Mouse (Mus musculus) forebrain, embryonic 11.5 days (tissue): Measurements from ENCODE around the gene Aldoart2. TPM values are rescaled to one million over a fixed set of nuclear protein-coding genes. Genes with fewer than 3 reads are reported as not detected.
"Not testable (repeated sequence)": the region's sequence is repeated elsewhere in the genome, so short reads cannot be mapped to it uniquely, and the experiment has no call there.

Experiments used
- ATAC-seq: fragments of 200-750 bp; cut with Nextera tagmentation; replicated peaks from 2 replicates; pipeline ENCODE4 v1.8.0; 2017; ENCODE audit warnings: moderate TSS enrichment; ENCODE audit not compliant: low FRiP score
- DNase-seq: peaks from one replicate; pipeline ENCODE4 v3.0.0-alpha.2; 2017; ENCODE audit warnings: low spot score
- H3K27ac ChIP-seq: fragments of 300-500 bp; sonication (generic); 2 replicates; pipeline ENCODE4 v1.5.1; 2014; ENCODE audit warnings: low read depth, low read length
- H3K27me3 ChIP-seq: fragments of 300-500 bp; sonication (generic); 2 replicates; pipeline ENCODE4 v1.6.1; 2014; ENCODE audit warnings: mild to moderate bottlenecking, low read length, mixed read lengths; ENCODE audit not compliant: control insufficient read depth, insufficient read depth
- H3K36me3 ChIP-seq: fragments of 300-500 bp; sonication (generic); 2 replicates; pipeline ENCODE4 v1.6.1; 2014; ENCODE audit warnings: mild to moderate bottlenecking, low read length, moderate library complexity, mixed read lengths; ENCODE audit not compliant: control insufficient read depth, insufficient read depth
- H3K4me1 ChIP-seq: fragments of 300-500 bp; sonication (generic); replicated peaks from 2 replicates; pipeline ENCODE4 v1.6.1; 2014; ENCODE audit warnings: low read length, mixed read lengths; ENCODE audit not compliant: control insufficient read depth, insufficient read depth
- H3K4me2 ChIP-seq: fragments of 300-500 bp; sonication (generic); 2 replicates; pipeline ENCODE4 v1.6.1; 2014; ENCODE audit warnings: low read depth, mild to moderate bottlenecking, low read length, moderate library complexity, mixed read lengths; ENCODE audit not compliant: severe bottlenecking
- H3K4me3 ChIP-seq: fragments of 300-500 bp; sonication (generic); 2 replicates; pipeline ENCODE4 v1.5.1; 2014; ENCODE audit warnings: low read depth, low read length
- H3K9ac ChIP-seq: fragments of 300-500 bp; sonication (generic); 2 replicates; pipeline ENCODE4 v1.6.1; 2014; ENCODE audit warnings: low read length
- H3K9me3 ChIP-seq: fragments of 300-500 bp; sonication (generic); 2 replicates; pipeline ENCODE4 v1.6.1; 2016; ENCODE audit warnings: low read length, mixed read lengths; ENCODE audit not compliant: control insufficient read depth
- WGBS: fragments of 180-500 bp; shearing (Covaris S2); extraction: QIAGEN DNeasy Blood & Tissue Kit; methylation state at CpG from one replicate; pipeline ENCODE4 v1.1.7; 2014; 5-methylcytosine and 5-hydroxymethylcytosine counted together
- polyA plus RNA-seq: library from polyadenylated mRNA; unstranded; fragments of >200 nt; fragmentation: Nextera tagmentation; extraction: Ambion mirVana; gene quantifications from 2 replicates; pipeline ENCODE4 v1.2.1, GENCODE M21; 2014

Aldoart2 gene
- polyA plus RNA-seq, 1 experiment from 2014 or later = not detected

DNA sequence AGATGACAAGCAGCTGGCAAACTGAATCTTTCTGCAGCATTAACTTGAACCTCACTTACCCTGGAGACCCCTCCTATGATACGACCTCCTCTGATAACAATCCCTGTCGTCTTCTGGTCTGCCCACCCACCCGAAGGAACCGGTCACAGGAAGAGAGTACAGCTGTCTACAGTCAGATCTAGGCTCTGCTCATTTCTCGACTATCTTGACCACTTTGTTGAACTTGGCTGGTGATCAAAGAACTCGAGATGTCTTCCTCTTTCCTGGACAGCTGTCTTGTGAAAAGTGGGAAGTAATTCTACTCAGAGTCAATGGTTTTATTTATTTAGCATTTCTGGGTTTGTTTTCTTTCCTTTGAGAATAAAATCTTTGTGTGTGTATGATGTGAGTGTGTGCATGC, 4.6 kb downstream of the Aldoart2 start:
- Histone ChIP-seq H3K27ac (no peak overlapping the region), H3K4me1 (0 out of 2 replicates have a peak, but pooled peaks cover 3% of the 10 kb centered on the region), H3K9me3 (no peaks in the 10 kb centered on the region), H3K27me3 (no peaks in the 10 kb centered on the region), H3K9ac (no peak overlapping the region), H3K4me2 (no peak overlapping the region), H3K4me3 (no peak overlapping the region), H3K36me3 (no peaks in the 10 kb centered on the region)
- ATAC-seq = no peak
- 87% methylated on average over 6 of the region's 6 CpGs for WGBS
- no peak for DNase-seq

DNA sequence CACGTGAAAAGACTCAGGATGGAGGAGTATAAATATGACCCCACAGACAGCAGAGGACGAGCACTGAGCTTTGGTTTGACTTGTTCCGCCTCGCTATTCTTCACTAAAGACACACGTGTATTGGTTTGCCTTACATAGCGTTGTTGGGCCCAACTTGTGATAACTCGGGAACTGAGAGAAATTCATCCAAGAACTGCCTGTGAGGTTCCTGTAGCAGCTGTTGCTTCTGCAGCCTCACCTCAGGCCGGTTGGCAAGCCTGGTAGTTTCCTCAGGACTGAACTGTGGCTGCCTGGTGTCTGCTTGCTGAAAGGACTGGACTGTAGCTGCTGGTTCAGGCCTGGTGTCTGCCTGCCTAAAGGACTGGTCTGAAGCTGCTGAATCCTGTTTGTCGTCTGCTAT, 5.6 kb downstream of the Aldoart2 start:
- H3K27me3 ChIP-seq = no peaks in the 10 kb centered on the region
- H3K27ac ChIP-seq = no peak overlapping the region
- no peak overlapping the region for H3K9ac ChIP-seq
- H3K36me3 ChIP-seq = no peaks in the 10 kb centered on the region
- no peak overlapping the region for H3K4me2 ChIP-seq
- 91% methylated on average over 9 of the region's 9 CpGs for WGBS
- DNase-seq (no peak), ATAC-seq (no peak)
- no peaks in the 10 kb centered on the region for H3K9me3 ChIP-seq
- H3K4me1 ChIP-seq = 0 out of 2 replicates have a peak, but pooled peaks cover 3% of the 10 kb centered on the region
- no peak overlapping the region for H3K4me3 ChIP-seq

DNA sequence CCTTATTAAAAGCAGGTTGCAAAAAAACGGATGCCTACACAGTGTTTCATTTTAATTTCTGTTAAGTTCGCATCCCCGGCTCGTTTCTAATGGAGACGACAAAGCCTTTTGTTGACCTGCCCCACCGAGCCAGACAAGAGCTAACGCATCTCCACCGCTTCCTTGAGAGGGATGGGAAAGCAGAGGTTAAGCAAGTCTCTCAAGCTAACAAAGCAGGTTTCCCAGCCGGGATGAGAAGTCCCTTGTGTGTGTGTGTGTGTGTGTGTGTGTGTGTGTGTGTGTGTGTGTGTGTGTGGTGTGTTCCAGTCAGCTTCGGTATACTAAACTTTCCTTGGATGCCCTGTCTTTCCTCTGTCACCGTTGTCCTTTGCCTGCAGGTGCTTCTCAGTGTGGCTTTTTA, 6.1 kb downstream of the Aldoart2 start:
- Histone ChIP-seq H3K9me3 (no peaks in the 10 kb centered on the region), H3K4me1 (0 out of 2 replicates have a peak, but pooled peaks cover 3% of the 10 kb centered on the region), H3K9ac (no peak overlapping the region), H3K4me3 (no peak overlapping the region), H3K4me2 (no peak overlapping the region), H3K36me3 (no peaks in the 10 kb centered on the region), H3K27ac (no peak overlapping the region), H3K27me3 (no peaks in the 10 kb centered on the region)
- 73% methylated on average over 11 of the region's 11 CpGs for WGBS
- DNase-seq (no peak), ATAC-seq (no peak)

DNA sequence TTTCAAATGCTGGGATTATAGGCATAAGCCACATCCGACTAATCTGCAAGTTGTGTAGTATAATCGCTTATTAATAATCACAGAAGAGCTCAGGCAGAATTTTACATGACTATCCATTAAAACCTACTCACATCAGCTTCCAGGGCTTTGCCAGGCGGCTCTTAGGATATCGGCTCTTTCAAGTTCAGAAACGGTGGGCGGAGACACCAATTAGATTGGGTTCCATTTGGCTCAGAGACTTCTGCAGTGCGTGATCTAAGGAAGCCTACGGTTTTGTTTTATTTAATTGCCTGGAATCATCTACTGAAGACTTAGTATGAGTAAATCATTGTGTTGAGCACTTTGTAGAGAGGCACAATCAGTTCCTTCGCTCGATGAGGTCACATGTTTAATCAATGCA, 6.6 kb downstream of the Aldoart2 start:
- DNase-seq = no peak
- 0 out of 2 replicates have a peak, but pooled peaks cover 3% of the 10 kb centered on the region for H3K4me1 ChIP-seq
- no peak for ATAC-seq
- no peak overlapping the region for H3K4me2 ChIP-seq
- WGBS = 73% methylated on average over 10 of the region's 10 CpGs
- no peak overlapping the region for H3K4me3 ChIP-seq
- no peaks in the 10 kb centered on the region for H3K27me3 ChIP-seq
- H3K9me3 ChIP-seq = no peaks in the 10 kb centered on the region
- no peaks in the 10 kb centered on the region for H3K36me3 ChIP-seq
- H3K9ac ChIP-seq = no peak overlapping the region
- H3K27ac ChIP-seq = no peak overlapping the region

DNA sequence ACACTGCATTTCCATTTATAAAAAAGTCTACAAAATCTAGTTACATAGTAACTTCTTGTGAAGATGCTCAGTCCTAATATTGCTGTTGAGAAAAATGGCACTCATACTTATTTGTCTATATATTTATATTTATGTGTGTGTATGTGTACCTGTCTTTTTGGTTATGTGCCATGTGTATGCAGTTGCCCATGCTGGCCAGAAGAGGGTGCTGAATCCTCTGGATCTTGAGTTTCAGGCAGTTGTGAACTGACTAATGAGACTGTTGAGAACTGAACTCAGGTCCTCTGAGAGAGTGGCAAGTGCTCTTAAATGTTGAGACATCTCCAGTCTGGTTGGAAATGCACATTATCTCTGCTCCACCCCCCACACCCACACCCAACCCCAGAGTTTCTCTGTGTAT, 8.1 kb downstream of the Aldoart2 start:
- Histone ChIP-seq H3K36me3 (no peaks in the 10 kb centered on the region), H3K4me2 (no peak overlapping the region), H3K9me3 (no peaks in the 10 kb centered on the region), H3K27ac (no peak overlapping the region), H3K4me1 (0 out of 2 replicates have a peak, but pooled peaks cover 3% of the 10 kb centered on the region), H3K4me3 (no peak overlapping the region), H3K9ac (no peak overlapping the region), H3K27me3 (no peaks in the 10 kb centered on the region)
- DNase-seq (no peak), ATAC-seq (no peak)

DNA sequence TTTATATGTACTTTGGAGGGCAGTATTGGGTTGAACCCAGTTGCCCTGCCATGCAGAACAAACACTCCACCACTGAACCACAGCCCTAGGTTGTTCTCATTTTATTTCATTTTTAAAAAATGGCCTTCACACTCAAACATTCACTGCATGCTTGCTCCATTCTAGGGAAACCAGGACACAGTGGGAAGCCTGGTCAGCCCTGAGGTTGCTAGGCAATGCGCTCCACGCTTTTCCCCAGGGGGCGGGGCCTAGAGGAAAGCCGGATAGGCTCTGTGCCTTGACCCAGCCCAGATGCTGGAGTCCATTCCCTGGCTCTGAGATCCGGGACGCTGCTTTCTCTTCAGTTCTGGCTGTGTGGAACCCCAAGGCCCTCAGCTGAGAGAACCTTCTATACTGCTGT, 8.8 kb downstream of the Aldoart2 start:
- no peak overlapping the region for H3K9ac ChIP-seq
- 0 out of 2 replicates have a peak, but pooled peaks cover 3% of the 10 kb centered on the region for H3K4me1 ChIP-seq
- no peaks in the 10 kb centered on the region for H3K27me3 ChIP-seq
- H3K9me3 ChIP-seq = no peaks in the 10 kb centered on the region
- WGBS = 4% methylated on average over 6 of the region's 6 CpGs
- DNase-seq (peak; percentile 72), ATAC-seq (peak; percentile 84)
- H3K4me3 ChIP-seq = no peak overlapping the region
- no peak overlapping the region for H3K4me2 ChIP-seq
- no peaks in the 10 kb centered on the region for H3K36me3 ChIP-seq
- no peak overlapping the region for H3K27ac ChIP-seq

DNA sequence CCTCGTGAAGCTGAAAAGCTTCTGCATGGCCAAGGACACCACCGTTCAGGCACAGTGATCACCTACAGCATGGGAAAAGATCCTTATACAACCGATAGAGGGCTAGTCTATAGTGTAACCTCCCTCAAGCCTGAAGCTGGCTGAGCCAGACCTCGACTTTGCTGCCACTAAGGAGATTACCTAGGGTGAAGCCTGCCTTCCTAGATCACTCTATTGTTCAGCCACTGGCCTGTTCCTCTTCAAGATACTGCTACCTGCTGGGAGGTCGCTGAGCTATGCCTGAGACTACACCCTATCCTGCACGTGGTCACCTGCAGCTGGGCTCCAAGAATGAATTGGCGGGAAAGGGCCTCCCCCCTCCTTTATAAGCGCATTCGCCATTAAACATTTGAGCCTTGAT, 21.9 kb downstream of the Aldoart2 start:
- not testable (repeated sequence) for H3K9me3 ChIP-seq, H3K4me3 ChIP-seq

DNA sequence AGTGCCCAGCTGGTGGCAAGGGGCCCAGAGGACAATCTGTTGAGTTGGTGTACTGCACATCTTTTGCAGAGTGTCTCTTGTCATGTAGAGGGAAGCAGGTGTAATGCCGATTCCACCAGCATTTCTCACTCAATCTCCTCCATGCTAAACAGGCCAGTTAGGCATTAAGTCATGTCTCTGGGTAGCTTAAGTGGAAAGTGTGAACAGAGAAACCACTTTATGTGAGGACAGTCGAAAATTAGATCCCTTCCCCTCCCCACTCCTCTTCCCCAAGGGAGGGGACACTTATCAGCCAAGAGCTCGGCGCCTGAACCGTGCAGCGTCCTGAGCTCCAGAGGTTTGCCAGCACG, 33.5 kb downstream of the Aldoart2 start:
- ATAC-seq (0 out of 2 replicates have a peak, but pooled peaks have one; percentile 5), DNase-seq (no peak)
- H3K4me2 ChIP-seq = peak overlapping the region; percentile 89
- peaks cover 46% of the 10 kb centered on the region for H3K27me3 ChIP-seq
- H3K4me1 ChIP-seq = peaks cover 17% of the 10 kb centered on the region; the same call in 1 of the 2 replicates
- no peak overlapping the region for H3K27ac ChIP-seq
- WGBS = 7% methylated on average over 7 of the region's 7 CpGs
- H3K4me3 ChIP-seq = peak overlapping the region; percentile 45
- no peaks in the 10 kb centered on the region for H3K36me3 ChIP-seq
- H3K9me3 ChIP-seq = no peaks in the 10 kb centered on the region
- H3K9ac ChIP-seq = no peak overlapping the region

More for the DNA sequence above, 21.9 kb downstream of the Aldoart2 start:
- not testable (repeated sequence) for H3K27me3 ChIP-seq, H3K27ac ChIP-seq, ATAC-seq, H3K36me3 ChIP-seq, DNase-seq, H3K4me2 ChIP-seq, H3K9ac ChIP-seq, H3K4me1 ChIP-seq
- WGBS = 45% methylated on average over 9 of the region's 9 CpGs

DNA sequence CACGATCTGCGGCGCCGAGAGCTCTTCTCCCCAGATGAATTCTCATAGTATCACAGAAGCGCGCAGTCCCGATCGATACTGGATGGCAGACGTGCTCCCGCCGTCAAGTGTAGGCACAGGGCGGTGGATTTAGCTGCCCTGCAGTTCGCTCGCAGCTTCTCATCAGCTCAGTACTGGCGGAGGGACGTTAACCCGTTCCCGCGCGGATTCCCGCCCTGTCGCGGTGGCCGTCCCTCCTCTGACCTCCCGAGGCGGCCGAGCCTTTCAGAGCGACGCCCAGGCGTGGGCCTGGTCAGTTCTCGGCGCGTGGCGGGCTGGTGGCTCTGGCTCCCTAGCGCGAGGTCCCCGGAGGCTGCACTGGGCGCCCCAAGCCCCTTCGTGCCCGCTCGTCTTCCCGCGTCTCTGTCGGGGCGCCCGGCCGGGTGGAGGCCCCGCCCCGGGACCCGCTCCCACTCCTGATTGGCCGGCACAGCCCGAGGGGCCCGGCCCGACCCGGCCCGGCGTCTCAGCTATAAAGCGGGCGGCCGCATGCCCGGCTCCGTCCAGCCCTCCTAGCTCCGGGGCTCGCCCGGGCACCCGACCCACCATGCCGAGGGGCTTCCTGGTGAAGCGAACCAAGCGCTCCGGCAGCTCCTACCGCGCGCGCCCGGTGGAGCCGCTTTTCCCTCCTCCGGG, 34.0 kb downstream of the Aldoart2 start, which contains the start of gene Insm2:
Gene Insm2 (plus strand): TSS at position 541 of the 675 bp plus-strand sequence.
- DNase-seq (peak; percentile 68), ATAC-seq (peak; percentile 84)
- Histone ChIP-seq H3K9ac (0 out of 2 replicates have a peak within 1 kb of the TSS, but pooled peaks have one; percentile 8), H3K9me3 (no peaks in the 10 kb centered on the region), H3K36me3 (no peaks in the 10 kb centered on the region), H3K27ac (no peak within 1 kb of the TSS), H3K4me2 (peak within 1 kb of the TSS; percentile 89), H3K4me1 (peaks cover 17% of the 10 kb centered on the region; the same call in 1 of the 2 replicates), H3K4me3 (peak within 1 kb of the TSS; percentile 45), H3K27me3 (peaks cover 46% of the 10 kb centered on the region)
- WGBS = 0% methylated on average over 70 of the region's 77 CpGs
